Mouse (Mus musculus) spleen, adult 2 months (tissue): ENCODE data around the gene Slc26a1.

ENCODE experiments used
- CTCF ChIP-seq: fragments of 200-500 bp; IDR thresholded peaks from 2 replicates; pipeline ENCODE4 v1.5.1; 2011; ENCODE audit warnings: mild to moderate bottlenecking, inconsistent platforms; ENCODE audit not compliant: insufficient read depth, insufficient read length, insufficient replicate concordance; ENCODE audit errors: extremely low read depth
- POLR2A ChIP-seq: fragments of 200-500 bp; IDR thresholded peaks from 2 replicates; pipeline ENCODE4 v1.6.1; 2011; ENCODE audit warnings: low read depth, low read length, inconsistent platforms

GRCm38 (mm10) chr5:108674624-108675023 lies 745 bp downstream of the Slc26a1 start:
- TF ChIP-seq POLR2A (no peak), CTCF (no peak)
